Mouse (Mus musculus) CH12.LX (cell line): ENCODE results near the gene Otud1. TPM values are rescaled to one million over a fixed set of nuclear protein-coding genes. Genes with fewer than 3 reads are reported as not detected.

Experiments used
- DNase-seq: peaks from one replicate; pipeline ENCODE4 v3.0.0-alpha.2; 2013; ENCODE audit errors: extremely low read depth
- H3K27ac ChIP-seq: 2 replicates; pipeline ENCODE4 v1.5.1; 2012; ENCODE audit warnings: low read depth, mild to moderate bottlenecking, control low read depth, moderate library complexity; ENCODE audit not compliant: insufficient read depth
- H3K27me3 ChIP-seq: replicated peaks from 2 replicates; pipeline ENCODE3; 2012; ENCODE audit warnings: inconsistent platforms
- H3K36me3 ChIP-seq, 2 experiments: replicated peaks in 1 of 2; 2 replicates each; pipeline versions ENCODE3 to v1.6.1; 2012; ENCODE audit warnings: inconsistent platforms in 1 of 2, low read length in 1 of 2, mild to moderate bottlenecking in 1 of 2, mixed read lengths in 1 of 2, moderate library complexity in 1 of 2; ENCODE audit not compliant: control insufficient read depth in 1 of 2, insufficient read depth in 1 of 2
- H3K4me1 ChIP-seq, 2 experiments: 2 replicates each; pipeline ENCODE4 v1.6.1; 2012; ENCODE audit warnings: inconsistent platforms in 1 of 2, moderate library complexity in 1 of 2; ENCODE audit not compliant: insufficient read depth in 2 of 2, control insufficient read depth in 1 of 2
- H3K4me2 ChIP-seq: 2 replicates; pipeline ENCODE4 v1.6.1; 2012; ENCODE audit warnings: low read depth, mild to moderate bottlenecking, control low read depth; ENCODE audit not compliant: poor library complexity, insufficient read depth, severe bottlenecking
- H3K4me3 ChIP-seq, 3 experiments: fragments of 150-350 bp in 1 of 3; sonication (generic) in 1 of 3; replicated peaks in 1 of 3; 2 replicates each; pipeline versions ENCODE3 to v1.5.1; 2011 to 2012; ENCODE audit warnings: low read depth in 2 of 3, low read length in 2 of 3, mild to moderate bottlenecking in 2 of 3, moderate library complexity in 2 of 3, control low read depth in 1 of 3, improper control_type of control experiment in 1 of 3, inconsistent platforms in 1 of 3, mixed read lengths in 1 of 3; ENCODE audit not compliant: poor library complexity in 1 of 3
- H3K79me2 ChIP-seq: replicated peaks from 2 replicates; pipeline ENCODE4 v1.6.1; 2012; ENCODE audit warnings: mild to moderate bottlenecking, moderate library complexity; ENCODE audit not compliant: control insufficient read depth, poor library complexity, insufficient read depth, severe bottlenecking; ENCODE audit errors: extremely low read depth
- H3K9ac ChIP-seq: 2 replicates; pipeline ENCODE4 v1.6.1; 2012; ENCODE audit warnings: low read depth, mild to moderate bottlenecking, control low read depth, moderate library complexity; ENCODE audit not compliant: insufficient read depth
- H3K9me3 ChIP-seq: replicated peaks from 2 replicates; pipeline ENCODE3; 2012; ENCODE audit warnings: low read length, inconsistent platforms, mixed read lengths
- CHD1 ChIP-seq: IDR thresholded peaks from 2 replicates; pipeline ENCODE4 v1.6.1; 2012; ENCODE audit warnings: low read depth, low read length, improper control_type of control experiment, inconsistent platforms
- CTCF ChIP-seq, 2 experiments: IDR thresholded peaks in 1 of 2; conservative IDR thresholded peaks in 1 of 2; 2 replicates each; pipeline ENCODE4 v1.5.1; 2011 to 2012; ENCODE audit warnings: low read depth in 2 of 2, low read length in 2 of 2, improper control_type of control experiment in 1 of 2, inconsistent platforms in 1 of 2, mild to moderate bottlenecking in 1 of 2, moderate library complexity in 1 of 2
- ELF1 ChIP-seq: IDR thresholded peaks from 2 replicates; pipeline ENCODE4 v1.6.1; 2014; ENCODE audit warnings: low read depth, mild to moderate bottlenecking, inconsistent platforms, low read length, improper control_type of control experiment
- EP300 ChIP-seq: IDR thresholded peaks from 2 replicates; pipeline ENCODE4 v1.6.1; 2011; ENCODE audit warnings: low read length, improper control_type of control experiment
- ETS1 ChIP-seq: conservative IDR thresholded peaks from 2 replicates; pipeline ENCODE4 v1.6.1; 2012; ENCODE audit warnings: low read depth, mild to moderate bottlenecking, inconsistent platforms, low read length, improper control_type of control experiment, moderate library complexity
- HCFC1 ChIP-seq: IDR thresholded peaks from 2 replicates; pipeline ENCODE4 v1.6.1; 2012; ENCODE audit warnings: low read depth, mild to moderate bottlenecking, inconsistent platforms, low read length, improper control_type of control experiment
- JUN ChIP-seq: IDR thresholded peaks from 2 replicates; pipeline ENCODE4 v1.6.1; 2011; ENCODE audit warnings: low read depth, mild to moderate bottlenecking, low read length, improper control_type of control experiment, moderate library complexity; ENCODE audit not compliant: insufficient read depth
- KAT2A ChIP-seq: IDR thresholded peaks from 2 replicates; pipeline ENCODE4 v1.6.1; 2012; ENCODE audit warnings: low read length, improper control_type of control experiment, inconsistent platforms; ENCODE audit not compliant: insufficient replicate concordance
- MAFK ChIP-seq: IDR thresholded peaks from 2 replicates; pipeline ENCODE4 v1.6.1; 2011; ENCODE audit warnings: low read length, improper control_type of control experiment; ENCODE audit not compliant: insufficient replicate concordance
- MXI1 ChIP-seq: IDR thresholded peaks from 2 replicates; pipeline ENCODE4 v1.6.1; 2011; ENCODE audit warnings: mild to moderate bottlenecking, low read depth, low read length, improper control_type of control experiment
- MYC ChIP-seq: IDR thresholded peaks from 2 replicates; pipeline ENCODE4 v1.6.1; 2011; ENCODE audit warnings: low read depth, mild to moderate bottlenecking, improper control_type of control experiment, low read length
- NELFE ChIP-seq: IDR thresholded peaks from 2 replicates; pipeline ENCODE4 v1.6.1; 2011; ENCODE audit warnings: low read depth, low read length, improper control_type of control experiment
- NRF1 ChIP-seq: IDR thresholded peaks from 2 replicates; pipeline ENCODE4 v1.6.1; 2014; ENCODE audit warnings: low read depth, mild to moderate bottlenecking, inconsistent platforms, low read length, improper control_type of control experiment, moderate library complexity
- PAX5 ChIP-seq: IDR thresholded peaks from 2 replicates; pipeline ENCODE4 v1.6.1; 2012; ENCODE audit warnings: low read length, inconsistent platforms, mixed read lengths
- POLR2AphosphoS2 ChIP-seq: IDR thresholded peaks from 2 replicates; pipeline ENCODE4 v1.6.1; 2011; ENCODE audit warnings: low read depth, low read length, improper control_type of control experiment
- RAD21 ChIP-seq: IDR thresholded peaks from 2 replicates; pipeline ENCODE4 v1.6.1; 2011; ENCODE audit warnings: low read depth, mild to moderate bottlenecking, low read length, improper control_type of control experiment, moderate library complexity
- SIN3A ChIP-seq: IDR thresholded peaks from 2 replicates; pipeline ENCODE4 v1.6.1; 2012; ENCODE audit warnings: low read length, improper control_type of control experiment, inconsistent platforms
- TCF12 ChIP-seq: IDR thresholded peaks from 2 replicates; pipeline ENCODE4 v1.6.1; 2014; ENCODE audit warnings: low read depth, mild to moderate bottlenecking, inconsistent platforms, low read length, improper control_type of control experiment
- UBTF ChIP-seq: IDR thresholded peaks from 2 replicates; pipeline ENCODE4 v1.6.1; 2012; ENCODE audit warnings: low read depth, mild to moderate bottlenecking, inconsistent platforms, low read length, improper control_type of control experiment, moderate library complexity
- USF1 ChIP-seq: IDR thresholded peaks from 2 replicates; pipeline ENCODE4 v1.6.1; 2014; ENCODE audit warnings: low read depth, mild to moderate bottlenecking, inconsistent platforms, low read length, improper control_type of control experiment
- ZC3H11A ChIP-seq: IDR thresholded peaks from 2 replicates; pipeline ENCODE4 v1.6.1; 2012; ENCODE audit warnings: low read depth, mild to moderate bottlenecking, inconsistent platforms, low read length, improper control_type of control experiment
- ZKSCAN1 ChIP-seq: IDR thresholded peaks from 2 replicates; pipeline ENCODE4 v1.6.1; 2012; ENCODE audit warnings: low read depth, inconsistent platforms, low read length, improper control_type of control experiment, borderline replicate concordance
- ZMIZ1 ChIP-seq: IDR thresholded peaks from 2 replicates; pipeline ENCODE4 v1.6.1; 2012; ENCODE audit warnings: low read depth, mild to moderate bottlenecking, inconsistent platforms, low read length, improper control_type of control experiment
- ZNF384 ChIP-seq: IDR thresholded peaks from 2 replicates; pipeline ENCODE4 v1.6.1; 2012; ENCODE audit warnings: low read depth, low read length, improper control_type of control experiment, inconsistent platforms
- dilution Hi-C: fragments of 300-500 bp; cut with MboI; formaldehyde crosslinking; loops from 2 replicates; pipeline ENCODE4 v1.14.3; 2020; ENCODE audit warnings: low sequenced_read_pairs; ENCODE audit not compliant: extremely low pct_unique_long_range_greater_than_20kb, extremely low pct_ligation_motif_present
- in situ Hi-C: fragments of 300-500 bp; cut with MboI; formaldehyde crosslinking; loops from 3 replicates; pipeline ENCODE4 v1.14.3; 2019; ENCODE audit warnings: low sequenced_read_pairs, low pct_ligation_motif_present, low pct_unique_long_range_greater_than_20kb, mixed read lengths
- polyA plus RNA-seq: library from polyadenylated mRNA; unstranded; fragments of >175 nt; gene quantifications from 2 replicates; pipeline ENCODE4 v1.2.1, GENCODE M21; 2012; ENCODE audit warnings: low read depth; ENCODE audit not compliant: insufficient read length
- total RNA-seq, 2 experiments: library from RNA; depleted of rRNA; stranded (reverse); fragments of 300-350 nt in 1 of 2; fragments of >200 nt in 1 of 2; gene quantifications; 2 replicates each; pipeline ENCODE4 v1.2.3; 2012 to 2014

Otud1 gene
- total and polyA plus RNA-seq, 3 experiments: 0.13 to 1.5 (median 1.3) TPM

- no peaks in the 10 kb centered on the region for H3K4me1 ChIP-seq
- no peak overlapping the region for H3K4me3 ChIP-seq
- TF ChIP-seq JUN: no peak
- no peak for TF ChIP-seq UBTF
- TF ChIP-seq ETS1: no peak
- TF ChIP-seq CTCF (conservative IDR thresholded peaks at IDR 0.05 in 1 of 2, IDR thresholded peaks at IDR 0.05 in 1 of 2; ENCODE audit: low read depth in 2 of 2, low read length in 2 of 2): no peak
- TF ChIP-seq MAFK: no peak
- no peak for TF ChIP-seq NELFE
- TF ChIP-seq TCF12: no peak
- no peak for TF ChIP-seq POLR2AphosphoS2
- H3K9me3 ChIP-seq: no peaks in the 10 kb centered on the region
- in situ Hi-C loops: no loop called here
- dilution Hi-C loops: no loop called here
- no peaks in the 10 kb centered on the region for H3K79me2 ChIP-seq
- H3K27me3 ChIP-seq: no peaks in the 10 kb centered on the region
- H3K4me2 ChIP-seq: no peak overlapping the region
- no peaks in the 10 kb centered on the region for H3K36me3 ChIP-seq
- no peak overlapping the region for H3K9ac ChIP-seq
- H3K27ac ChIP-seq: no peak overlapping the region
- DNase-seq: no peak
Observed at GRCm38 (mm10) chr2:19690094-19690493, 32.5 kb downstream of the Otud1 start.

GRCm38 (mm10) chr2:19699573-19700295 is 42.2 kb downstream of the Otud1 start:
- H3K4me2 ChIP-seq: no peak overlapping the region
- dilution Hi-C loops (no loop called here), in situ Hi-C loops (loop anchor here (25.0 kb wide), 1 partner anchor 287 kb away; no protein-coding TSS in a partner anchor)

More at GRCm38 (mm10) chr2:19699573-19700295, 42.2 kb downstream of the Otud1 start:
- H3K4me1 ChIP-seq: peaks cover 0 to 3% of the 10 kb centered on the region in 2 experiments; a peak in 1 of 4 replicates
- no peak overlapping the region for H3K27ac ChIP-seq
- no peaks in the 10 kb centered on the region for H3K36me3 ChIP-seq
- H3K27me3 ChIP-seq: no peaks in the 10 kb centered on the region
- H3K4me3 ChIP-seq: no peak overlapping the region
- no peaks in the 10 kb centered on the region for H3K9me3 ChIP-seq
- no peak for DNase-seq
- H3K79me2 ChIP-seq: no peaks in the 10 kb centered on the region
- TF ChIP-seq EP300: no peak
- no peak for TF ChIP-seq USF1
- TF ChIP-seq MXI1: no peak
- no peak for TF ChIP-seq NRF1
- no peak for TF ChIP-seq ELF1
- TF ChIP-seq ZMIZ1: no peak
- no peak for TF ChIP-seq ZC3H11A
- TF ChIP-seq POLR2AphosphoS2: no peak
- no peak for TF ChIP-seq CHD1
- TF ChIP-seq ZNF384: no peak
- no peak for TF ChIP-seq ETS1
- TF ChIP-seq KAT2A: no peak
- TF ChIP-seq ZKSCAN1: no peak
- TF ChIP-seq MYC: no peak
- TF ChIP-seq RAD21: no peak
- TF ChIP-seq HCFC1: no peak
- TF ChIP-seq JUN: no peak
- TF ChIP-seq SIN3A: no peak
- TF ChIP-seq PAX5: no peak
- TF ChIP-seq TCF12: no peak
- TF ChIP-seq, all 38 proteins: peak for 0
- no peak overlapping the region for H3K9ac ChIP-seq
